Mouse (Mus musculus) forebrain, embryonic 10.5 days (tissue): ENCODE measurements around the gene Naif1. TPM values are rescaled to one million over a fixed set of nuclear protein-coding genes. Genes with fewer than 3 reads are reported as not detected.
A peak's percentile ranks its signal among the peaks of the same experiment; 100 is the strongest.

Experiments used
- DNase-seq: peaks from one replicate; pipeline ENCODE4 v3.0.0-alpha.2; 2017; ENCODE audit warnings: low spot score; ENCODE audit errors: extremely low spot score
- H3K27ac ChIP-seq: fragments of 300-500 bp; sonication (generic); 2 replicates; pipeline ENCODE4 v1.5.1; 2016; ENCODE audit warnings: mild to moderate bottlenecking
- H3K27me3 ChIP-seq: fragments of 300-500 bp; sonication (generic); 2 replicates; pipeline ENCODE4 v1.6.1; 2016; ENCODE audit warnings: mild to moderate bottlenecking; ENCODE audit not compliant: poor library complexity, severe bottlenecking
- H3K36me3 ChIP-seq: fragments of 300-500 bp; sonication (generic); replicated peaks from 2 replicates; pipeline ENCODE4 v1.6.1; 2016; ENCODE audit warnings: mild to moderate bottlenecking, moderate library complexity
- H3K4me1 ChIP-seq: fragments of 300-500 bp; sonication (generic); 2 replicates; pipeline ENCODE4 v1.6.1; 2016
- H3K4me3 ChIP-seq: fragments of 300-500 bp; sonication (generic); 2 replicates; pipeline ENCODE4 v1.5.1; 2016; ENCODE audit warnings: mild to moderate bottlenecking, moderate library complexity
- H3K9me3 ChIP-seq: fragments of 300-500 bp; sonication (generic); 2 replicates; pipeline ENCODE4 v1.6.1; 2016; ENCODE audit warnings: mild to moderate bottlenecking, moderate library complexity
- WGBS: fragments of 180-500 bp; shearing (Covaris S2); methylation state at CpG from one replicate; pipeline ENCODE4 v1.1.7; 2016; 5-methylcytosine and 5-hydroxymethylcytosine counted together
- polyA plus RNA-seq: library from polyadenylated mRNA; unstranded; fragments of >200 nt; fragmentation: Nextera tagmentation; extraction: Ambion mirVana; gene quantifications from 2 replicates; pipeline ENCODE4 v1.2.1, GENCODE M21; 2016

Gene Naif1
- polyA plus RNA-seq, 1 experiment from 2014 or later = 6.7 TPM

GRCm38 (mm10) chr2:32436686-32437372 lies 13.4 kb upstream of the Naif1 start:
- WGBS = 64% methylated on average over 3 of the region's 3 CpGs
- no peak for DNase-seq
- Histone ChIP-seq H3K27me3 (no peaks in the 10 kb centered on the region), H3K4me1 (peaks cover 66% of the 10 kb centered on the region), H3K4me3 (no peak overlapping the region), H3K27ac (peak overlapping the region; percentile 78), H3K36me3 (no peaks in the 10 kb centered on the region; the same call in 1 of the 2 replicates), H3K9me3 (no peaks in the 10 kb centered on the region)

GRCm38 (mm10) chr2:32437612-32438166 lies 12.6 kb upstream of the Naif1 start:
- no peaks in the 10 kb centered on the region; the same call in 1 of the 2 replicates for H3K36me3 ChIP-seq
- H3K4me1 ChIP-seq = peaks cover 59% of the 10 kb centered on the region
- H3K27me3 ChIP-seq = no peaks in the 10 kb centered on the region
- H3K9me3 ChIP-seq = no peaks in the 10 kb centered on the region
- peak overlapping the region; percentile 78 for H3K27ac ChIP-seq
- DNase-seq = no peak
- WGBS = 91% methylated on average over 2 of the region's 2 CpGs
- H3K4me3 ChIP-seq = no peak overlapping the region

DNA sequence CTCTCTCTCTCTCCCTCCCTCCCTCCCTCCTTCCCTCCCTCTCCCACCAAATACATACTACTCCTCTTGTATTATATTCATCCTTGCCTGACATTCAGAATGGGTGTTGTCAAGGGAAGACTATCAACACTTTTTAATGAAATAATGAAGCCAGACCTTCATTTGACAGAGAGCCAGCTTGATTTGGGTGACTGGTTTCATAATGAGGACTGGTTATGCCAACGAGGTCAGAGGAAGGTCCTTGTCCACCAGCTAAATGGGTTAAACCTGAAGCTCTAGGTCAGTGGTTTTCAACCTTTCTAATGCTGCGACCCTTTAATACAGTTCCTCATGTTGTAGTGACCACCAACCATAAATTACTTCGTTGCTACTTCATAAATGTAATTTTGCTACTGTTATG lies 11.5 kb upstream of the Naif1 start:
- Histone ChIP-seq H3K9me3 (no peaks in the 10 kb centered on the region), H3K4me1 (peaks cover 57% of the 10 kb centered on the region), H3K27ac (peak overlapping the region; percentile 78), H3K36me3 (peaks cover 7% of the 10 kb centered on the region; the same call in 1 of the 2 replicates), H3K27me3 (no peaks in the 10 kb centered on the region), H3K4me3 (no peak overlapping the region)
- DNase-seq = no peak
- WGBS = 78% methylated on average over 3 of the region's 3 CpGs

- no peaks in the 10 kb centered on the region for H3K27me3 ChIP-seq
- H3K9me3 ChIP-seq = no peaks in the 10 kb centered on the region
- H3K4me3 ChIP-seq = 0 out of 2 replicates have a peak overlapping the region, but pooled peaks have one; percentile 2
- 32% methylated on average over 6 of the region's 6 CpGs for WGBS
- H3K4me1 ChIP-seq = peaks cover 57% of the 10 kb centered on the region
- peak overlapping the region; percentile 78 for H3K27ac ChIP-seq
- no peak for DNase-seq
- peaks cover 9% of the 10 kb centered on the region; the same call in 1 of the 2 replicates for H3K36me3 ChIP-seq
Measured at GRCm38 (mm10) chr2:32439177-32439576, 11.1 kb upstream of the Naif1 start.

DNA sequence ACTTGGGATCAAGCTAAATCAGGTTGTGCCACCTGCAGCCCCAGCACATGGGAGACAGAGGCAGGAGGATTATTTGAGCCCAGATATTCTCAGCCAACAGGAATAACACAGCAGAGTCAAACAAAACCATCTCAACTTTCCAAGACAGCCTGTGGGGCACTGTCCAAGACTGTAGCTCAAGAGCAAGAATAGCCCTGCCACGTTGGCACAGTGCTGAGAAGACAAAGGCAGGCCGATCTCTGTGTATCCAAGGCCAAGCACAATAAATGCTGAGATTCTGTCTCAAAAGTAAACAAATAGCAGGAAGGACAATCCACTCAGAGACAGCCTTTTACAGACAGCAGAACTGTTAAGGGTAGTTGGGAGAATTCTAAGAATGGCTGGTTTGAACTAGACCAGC lies 10.1 kb upstream of the Naif1 start:
- 71% methylated on average over 2 of the region's 2 CpGs for WGBS
- Histone ChIP-seq H3K4me3 (no peak overlapping the region), H3K36me3 (peaks cover 18% of the 10 kb centered on the region), H3K4me1 (peaks cover 57% of the 10 kb centered on the region), H3K27me3 (no peaks in the 10 kb centered on the region), H3K27ac (peak overlapping the region; percentile 74), H3K9me3 (no peaks in the 10 kb centered on the region)
- DNase-seq = no peak

GRCm38 (mm10) chr2:32440632-32441031 lies 9.6 kb upstream of the Naif1 start:
- 0 out of 2 replicates have a peak overlapping the region, but pooled peaks have one; percentile 6 for H3K27ac ChIP-seq
- peaks cover 57% of the 10 kb centered on the region for H3K4me1 ChIP-seq
- peaks cover 22% of the 10 kb centered on the region for H3K36me3 ChIP-seq
- no peaks in the 10 kb centered on the region for H3K9me3 ChIP-seq
- no peaks in the 10 kb centered on the region for H3K27me3 ChIP-seq
- no peak for DNase-seq
- no peak overlapping the region for H3K4me3 ChIP-seq
- WGBS = 85% methylated on average over 1 of the region's 1 CpGs

DNA sequence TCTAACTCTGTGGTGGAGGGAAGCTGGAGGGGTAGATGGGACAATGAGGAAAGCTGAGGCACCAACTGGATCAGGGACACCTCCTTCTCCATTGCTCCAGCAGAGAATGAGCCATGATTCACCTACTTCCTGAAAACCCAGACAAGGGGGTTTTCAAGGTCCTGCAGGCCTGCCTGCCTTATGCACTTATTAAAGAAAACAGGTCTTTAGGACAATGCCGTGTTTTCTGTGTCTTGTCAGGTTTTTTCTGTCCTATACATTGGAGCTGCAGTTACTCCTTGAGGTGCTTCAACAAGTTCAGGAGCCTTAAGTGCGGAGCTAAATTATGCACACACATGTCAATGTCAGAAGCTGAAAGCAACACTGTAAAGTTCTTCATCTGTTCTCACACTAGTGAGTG lies 8.7 kb upstream of the Naif1 start:
- WGBS = 91% methylated on average over 2 of the region's 2 CpGs
- H3K27ac ChIP-seq = peak overlapping the region; percentile 17; the same call in 1 of the 2 replicates

DNA sequence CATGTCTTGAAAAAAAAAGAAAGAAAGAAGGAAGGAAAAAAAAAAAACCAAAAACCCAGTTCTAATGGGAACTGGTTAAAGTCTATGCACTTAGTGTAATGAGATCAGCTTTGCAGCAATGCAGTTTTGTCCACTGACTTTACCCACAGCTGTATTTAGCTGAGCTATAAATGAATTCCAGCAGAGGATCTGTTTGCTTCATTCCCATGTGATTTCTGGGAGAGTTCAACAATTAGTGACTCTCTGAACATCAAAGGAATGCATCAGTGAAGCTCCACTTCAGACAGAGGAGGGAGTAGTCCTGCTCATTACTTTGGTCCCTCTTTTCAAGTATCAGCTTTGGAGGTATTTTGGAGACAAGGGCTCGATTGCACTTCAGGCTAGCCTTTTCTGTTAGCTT lies 4.7 kb upstream of the Naif1 start:
- WGBS = 79% methylated on average over 1 of the region's 1 CpGs
- DNase-seq = no peak
- Histone ChIP-seq H3K4me3 (no peak overlapping the region), H3K4me1 (peaks cover 25% of the 10 kb centered on the region), H3K36me3 (peaks cover 27% of the 10 kb centered on the region), H3K27me3 (no peaks in the 10 kb centered on the region), H3K27ac (no peak overlapping the region), H3K9me3 (no peaks in the 10 kb centered on the region)

More for the DNA sequence above, 8.7 kb upstream of the Naif1 start:
- H3K36me3 ChIP-seq = peaks cover 27% of the 10 kb centered on the region
- no peak for DNase-seq
- H3K27me3 ChIP-seq = no peaks in the 10 kb centered on the region
- H3K4me1 ChIP-seq = peaks cover 49% of the 10 kb centered on the region
- no peak overlapping the region for H3K4me3 ChIP-seq
- no peaks in the 10 kb centered on the region for H3K9me3 ChIP-seq

GRCm38 (mm10) chr2:32447264-32447936 lies 2.9 kb upstream of the Naif1 start:
- H3K4me3 ChIP-seq = no peak overlapping the region
- H3K27ac ChIP-seq = no peak overlapping the region
- peaks cover 29% of the 10 kb centered on the region for H3K4me1 ChIP-seq
- no peaks in the 10 kb centered on the region for H3K9me3 ChIP-seq
- peaks cover 27% of the 10 kb centered on the region for H3K36me3 ChIP-seq
- no peak for DNase-seq
- 91% methylated on average over 9 of the region's 9 CpGs for WGBS
- no peaks in the 10 kb centered on the region for H3K27me3 ChIP-seq

DNA sequence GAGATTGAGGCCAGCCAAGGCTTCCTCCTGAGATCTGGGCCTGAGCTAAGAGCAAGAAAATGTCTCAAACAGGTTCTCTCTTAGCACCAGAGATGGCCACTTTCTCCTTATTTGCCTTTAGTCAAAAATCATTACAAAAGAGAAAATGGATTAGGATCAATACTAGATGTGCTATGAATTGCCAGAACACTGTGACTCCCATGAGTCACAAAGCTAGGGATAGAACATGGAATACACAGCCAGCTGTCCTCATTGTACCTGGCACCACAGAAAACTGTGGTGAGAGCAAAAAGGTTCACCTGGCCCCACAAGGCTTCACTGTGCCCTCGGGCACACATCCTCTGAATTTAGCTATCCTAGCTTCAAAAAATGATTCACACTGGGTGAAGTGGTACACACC lies 1.8 kb upstream of the Naif1 start:
- Histone ChIP-seq H3K4me1 (peaks cover 39% of the 10 kb centered on the region), H3K27me3 (no peaks in the 10 kb centered on the region), H3K27ac (no peak overlapping the region), H3K9me3 (no peaks in the 10 kb centered on the region), H3K36me3 (peaks cover 22% of the 10 kb centered on the region), H3K4me3 (no peak overlapping the region)
- no peak for DNase-seq
- 79% methylated on average over 1 of the region's 1 CpGs for WGBS

DNA sequence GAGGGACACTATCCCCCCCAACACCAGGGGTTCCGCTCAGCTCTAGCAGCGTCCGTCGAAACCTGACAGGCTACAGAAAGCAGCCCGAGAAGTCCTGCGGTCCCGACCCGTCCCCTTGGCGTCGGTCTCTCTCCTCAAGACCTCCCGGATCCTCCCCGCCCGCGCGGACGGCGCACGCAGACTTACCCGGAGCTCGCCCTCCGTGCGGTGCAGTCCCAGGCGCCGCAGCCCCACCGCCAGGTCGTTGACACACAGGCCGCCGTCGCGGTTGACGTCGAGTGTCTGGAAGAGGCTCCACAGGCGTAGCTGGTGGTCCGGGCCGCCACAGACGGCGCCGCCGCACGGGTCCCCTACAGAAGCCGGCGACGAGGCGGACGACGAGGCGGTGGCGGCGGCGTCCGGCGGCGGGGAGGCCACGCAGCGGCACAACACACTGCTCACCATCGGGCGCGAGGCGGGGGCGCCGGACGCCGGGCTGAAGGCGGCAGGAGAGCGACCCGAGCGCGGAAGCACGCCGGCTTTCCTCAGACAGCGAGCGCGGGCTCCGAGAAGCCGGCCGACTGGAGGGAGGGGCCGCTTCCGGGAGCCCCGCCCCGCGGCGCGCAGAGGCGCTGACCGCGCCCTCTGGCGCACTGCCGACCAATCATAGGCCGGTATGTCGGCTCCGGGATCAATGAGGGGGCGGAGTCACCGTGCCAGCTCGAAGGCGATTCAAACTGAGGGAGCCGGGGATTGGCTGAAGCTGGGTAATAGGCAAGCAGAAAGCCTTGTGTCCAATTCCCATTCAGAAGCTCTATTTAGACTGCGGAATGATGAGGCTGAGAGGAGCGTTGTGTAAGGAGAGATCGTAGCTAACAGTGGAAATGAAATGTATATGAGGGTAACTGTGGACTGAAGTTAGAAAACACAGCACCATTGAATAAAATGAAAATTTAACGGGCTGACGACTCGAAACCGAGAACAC lies 906 bp downstream of the Naif1 start, which contains the start of gene Slc25a25:
TSS of gene Slc25a25 (minus strand) at position 565 of the 964 bp plus-strand sequence.
- Histone ChIP-seq H3K27ac (peak within 1 kb of the TSS; percentile 90), H3K27me3 (no peaks in the 10 kb centered on the region), H3K4me3 (peak within 1 kb of the TSS; percentile 82), H3K36me3 (peaks cover 16% of the 10 kb centered on the region), H3K9me3 (no peaks in the 10 kb centered on the region), H3K4me1 (peaks cover 52% of the 10 kb centered on the region)
- peak; percentile 95 for DNase-seq
- WGBS = under 1% methylated on average over 102 of the region's 103 CpGs

- Histone ChIP-seq H3K4me3 (peak overlapping the region; percentile 82), H3K36me3 (peaks cover 20% of the 10 kb centered on the region), H3K27me3 (no peaks in the 10 kb centered on the region), H3K9me3 (no peaks in the 10 kb centered on the region), H3K27ac (peak overlapping the region; percentile 90), H3K4me1 (peaks cover 52% of the 10 kb centered on the region)
- DNase-seq = peak; percentile 96
- WGBS = under 1% methylated on average over 25 of the region's 25 CpGs
Measured at GRCm38 (mm10) chr2:32451870-32452372, 1.7 kb downstream of the Naif1 start.
